Comparison of ENCODE assay signal across 8 mouse cellular contexts in the genomic region with DNA sequence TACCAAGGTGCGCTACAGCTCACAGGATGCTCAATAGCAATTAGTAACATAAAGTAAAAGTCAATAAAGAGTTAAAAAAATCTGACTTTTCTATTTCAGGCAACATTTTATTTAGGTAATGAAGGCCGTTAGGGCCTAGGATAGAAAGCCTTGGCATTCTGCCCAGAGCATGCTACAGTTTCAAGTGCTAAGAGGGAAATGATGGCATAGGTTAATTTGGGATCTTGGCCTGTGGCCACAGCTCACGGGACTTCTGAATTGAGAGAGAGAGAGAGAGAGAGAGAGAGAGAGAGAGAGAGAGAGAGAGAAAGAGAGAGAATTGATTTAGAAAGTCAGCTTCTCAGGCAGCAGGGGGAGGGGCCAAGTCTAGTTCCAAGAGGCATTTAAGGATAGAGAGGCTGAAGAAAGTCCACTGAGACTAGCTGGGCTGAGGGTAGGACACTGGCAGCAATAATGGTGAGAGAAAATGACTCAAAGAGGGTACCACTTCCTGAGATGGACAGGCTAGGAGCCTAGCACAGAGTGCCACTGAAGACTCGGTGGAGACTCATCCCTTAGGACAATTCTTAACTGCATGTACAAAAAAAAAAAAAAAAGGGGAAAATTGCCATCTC. TPM values are rescaled to one million over a fixed set of nuclear protein-coding genes. Genes with fewer than 3 reads are reported as not detected.
A peak's percentile ranks its signal among the peaks of the same experiment; 100 is the strongest.
DNase-seq lines count a peak whose midpoint lies in the region; ATAC-seq lines count a peak whose summit lies in the region.

No protein-coding gene starts in this region.

- ATAC-seq in liver, embryonic 12.5 days: no peak
- ATAC-seq in kidney, embryonic 14.5 days (ENCODE audit: low FRiP score, low TSS enrichment): peak; percentile 86
- no peak for ATAC-seq in neural tube, embryonic 15.5 days (ENCODE audit: low FRiP score)
- no peak for ATAC-seq in erythroblast, adult 5-6 weeks (replicated peaks; ENCODE audit: low FRiP score, poor library complexity, severe bottlenecking)

- H3K27me3 ChIP-seq in liver, embryonic 12.5 days (replicated peaks): no peaks in the 10 kb centered on the region
- H3K27me3 ChIP-seq in kidney, embryonic 14.5 days (ENCODE audit: control insufficient read depth, insufficient read depth, low read length): no peaks in the 10 kb centered on the region
- H3K27me3 ChIP-seq in neural tube, embryonic 15.5 days (replicated peaks): no peaks in the 10 kb centered on the region

- no peaks in the 10 kb centered on the region for H3K36me3 ChIP-seq in liver, embryonic 12.5 days
- H3K36me3 ChIP-seq in kidney, embryonic 14.5 days (ENCODE audit: control insufficient read depth, insufficient read depth, low read length): no peaks in the 10 kb centered on the region
- H3K36me3 ChIP-seq in neural tube, embryonic 15.5 days: no peaks in the 10 kb centered on the region

- no peak overlapping the region for H3K27ac ChIP-seq in liver, embryonic 12.5 days
- peak overlapping the region; percentile 17; the same call in 1 of the 2 replicates for H3K27ac ChIP-seq in kidney, embryonic 14.5 days (ENCODE audit: low read depth, low read length)
- 0 out of 2 replicates have a peak overlapping the region, but pooled peaks have one; percentile 5 for H3K27ac ChIP-seq in neural tube, embryonic 15.5 days (replicated peaks)

- peaks cover 4% of the 10 kb centered on the region; the same call in 1 of the 2 replicates for H3K4me1 ChIP-seq in liver, embryonic 12.5 days
- H3K4me1 ChIP-seq in kidney, embryonic 14.5 days (ENCODE audit: control insufficient read depth, insufficient read depth, low read length): peaks cover 10% of the 10 kb centered on the region; the same call in 1 of the 2 replicates
- H3K4me1 ChIP-seq in neural tube, embryonic 15.5 days: peaks cover 13% of the 10 kb centered on the region

- H3K4me3 ChIP-seq in liver, embryonic 12.5 days: no peak overlapping the region
- H3K4me3 ChIP-seq in kidney, embryonic 14.5 days (ENCODE audit: low read length): no peak overlapping the region
- H3K4me3 ChIP-seq in neural tube, embryonic 15.5 days (replicated peaks): no peak overlapping the region

- H3K9me3 ChIP-seq in liver, embryonic 12.5 days (replicated peaks): no peaks in the 10 kb centered on the region
- H3K9me3 ChIP-seq in kidney, embryonic 14.5 days (ENCODE audit: control insufficient read depth, low read length): 0 out of 2 replicates have a peak, but pooled peaks cover 3% of the 10 kb centered on the region
- no peaks in the 10 kb centered on the region for H3K9me3 ChIP-seq in neural tube, embryonic 15.5 days (replicated peaks)

- H3K4me2 ChIP-seq in liver, embryonic 12.5 days: no peak overlapping the region
- no peak overlapping the region for H3K4me2 ChIP-seq in kidney, embryonic 14.5 days (replicated peaks; ENCODE audit: low read depth, low read length)
- no peak overlapping the region for H3K4me2 ChIP-seq in neural tube, embryonic 15.5 days

- 51% methylated on average over 4 of the region's 4 CpGs for WGBS in liver, embryonic 12.5 days (ENCODE audit: insufficient replicate concordance)
- 34% methylated on average over 4 of the region's 4 CpGs for WGBS in kidney, embryonic 14.5 days
- WGBS in neural tube, embryonic 15.5 days: 37% methylated on average over 4 of the region's 4 CpGs

- DNase-seq in liver: peak; percentile 40
- DNase-seq in adrenal gland, postnatal 36 days: peak; percentile 38 to 71
- DNase-seq in heart, adult 9 months (ENCODE audit: low spot score in 2 of 2): peak; percentile 59 to 84
- no peak for DNase-seq in spleen, adult 12 weeks (ENCODE audit: low spot score)

- H3K9ac ChIP-seq in liver, embryonic 12.5 days: no peak overlapping the region
- H3K9ac ChIP-seq in kidney, embryonic 14.5 days (ENCODE audit: low read depth, low read length): no peak overlapping the region
- no peak overlapping the region for H3K9ac ChIP-seq in neural tube, embryonic 15.5 days (replicated peaks)

RNA-seq across cellular contexts. Expression of a gene that starts 52.6 kb away (rescaled TPM):
- polyA plus RNA-seq in liver, embryonic 12.5 days (2016; fragmentation: Nextera tagmentation; extraction: Ambion mirVana): 0.60 and 0.72 TPM in 2 replicates
- total RNA-seq in adrenal gland, postnatal 36 days (2021): not detected
- 4.3 and 5.0 TPM in 2 replicates for polyA plus RNA-seq in kidney, embryonic 14.5 days (2014; fragmentation: Nextera tagmentation; extraction: Ambion mirVana)
- 0.56 and 1.4 TPM in 2 replicates for polyA plus RNA-seq in neural tube, embryonic 15.5 days (2015; fragmentation: Nextera tagmentation; extraction: Ambion mirVana)
- total RNA-seq in erythroblast, adult 5-6 weeks (2015; ENCODE audit: low replicate concordance): not detected in 2 replicates
- not detected in 2 replicates for total RNA-seq in erythroblast, adult 5-6 weeks (2017; ENCODE audit: low replicate concordance)
